Mouse (Mus musculus) WW6 (cell line): Measurements from ENCODE around the gene Prss53.
A peak's percentile ranks its signal among the peaks of the same experiment; 100 is the strongest.
"Not testable (repeated sequence)": the region's sequence is repeated elsewhere in the genome, so short reads cannot be mapped to it uniquely, and the experiment has no call there.

Source experiments
- DNase-seq: peaks from one replicate; pipeline ENCODE4 v3.0.0-alpha.2; 2013; ENCODE audit warnings: low read depth, low spot score

Gene Prss53

DNA sequence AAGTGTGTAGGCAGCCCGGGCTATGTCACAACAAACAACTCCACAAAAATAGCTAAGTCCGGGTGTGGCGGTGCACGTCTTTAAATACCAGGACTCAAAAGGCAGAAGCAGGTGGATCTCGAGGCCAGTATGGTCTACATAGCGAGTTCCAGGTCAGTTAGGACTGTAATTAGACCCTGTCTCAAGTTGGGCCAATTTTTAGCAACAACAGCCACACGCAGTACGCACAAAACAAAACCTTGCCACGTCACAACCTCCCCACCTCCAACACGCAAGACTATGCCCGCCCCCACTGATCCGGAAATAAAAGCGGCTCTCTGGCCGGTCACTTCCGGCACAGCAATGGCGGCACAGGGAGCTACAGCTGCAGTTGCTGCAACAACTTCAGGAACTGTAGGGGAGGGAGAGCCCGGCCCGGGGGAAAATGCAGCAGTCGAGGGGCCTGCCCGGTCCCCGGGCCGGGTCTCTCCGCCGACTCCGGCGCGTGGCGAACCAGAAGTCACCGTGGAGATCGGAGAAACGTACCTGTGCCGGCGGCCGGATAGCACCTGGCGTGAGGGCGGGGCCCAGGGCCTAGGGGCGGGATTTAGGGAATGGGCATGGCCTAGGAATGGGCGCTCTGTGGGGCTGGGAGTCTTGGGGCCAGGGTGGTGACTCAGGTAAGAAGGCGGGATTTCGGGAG lies 21.6 kb upstream of the Prss53 start, which contains the start of gene Kat8:
TSS of gene Kat8 (plus strand) at position 327 of the 682 bp plus-strand sequence.
- DNase-seq, result peak; percentile 85

DNA sequence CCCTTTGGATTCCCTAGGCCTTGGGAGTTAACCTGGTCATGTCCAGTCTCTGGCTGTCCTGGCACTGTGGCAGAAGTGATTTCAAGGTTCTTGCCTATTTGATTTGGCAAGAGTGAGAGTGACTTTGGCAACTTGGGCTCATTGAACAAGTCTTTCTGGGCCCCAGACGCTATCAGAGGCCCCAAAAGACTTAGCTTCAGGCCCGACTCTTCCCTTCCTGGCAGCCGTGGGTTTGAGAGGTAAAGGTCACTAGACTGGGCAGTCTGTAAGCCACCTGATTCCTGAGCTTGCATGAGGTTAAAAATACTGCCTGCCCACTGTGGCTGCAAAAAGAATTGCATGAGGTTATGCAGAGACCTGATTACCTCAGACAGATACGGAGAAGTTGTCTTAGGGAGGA lies 17.9 kb upstream of the Prss53 start:
- no peak for DNase-seq

DNA sequence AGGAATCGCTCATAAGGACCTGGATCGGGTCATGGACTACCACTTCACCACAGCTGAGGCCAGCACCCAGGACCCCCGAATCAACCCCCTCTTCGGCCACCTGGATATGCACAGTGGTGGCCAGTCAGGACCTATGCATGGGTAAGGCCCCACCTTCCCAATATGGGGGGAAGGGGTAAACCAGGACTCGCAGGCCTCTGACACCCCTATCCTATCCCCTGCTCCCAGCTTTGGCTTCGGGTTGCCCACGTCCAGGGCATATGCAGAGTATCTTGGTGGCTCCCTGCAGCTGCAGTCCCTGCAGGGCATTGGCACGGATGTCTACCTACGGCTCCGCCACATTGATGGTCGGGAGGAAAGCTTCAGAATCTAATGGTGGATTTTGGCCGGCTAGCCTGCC lies 17.2 kb upstream of the Prss53 start:
- no peak for DNase-seq

DNA sequence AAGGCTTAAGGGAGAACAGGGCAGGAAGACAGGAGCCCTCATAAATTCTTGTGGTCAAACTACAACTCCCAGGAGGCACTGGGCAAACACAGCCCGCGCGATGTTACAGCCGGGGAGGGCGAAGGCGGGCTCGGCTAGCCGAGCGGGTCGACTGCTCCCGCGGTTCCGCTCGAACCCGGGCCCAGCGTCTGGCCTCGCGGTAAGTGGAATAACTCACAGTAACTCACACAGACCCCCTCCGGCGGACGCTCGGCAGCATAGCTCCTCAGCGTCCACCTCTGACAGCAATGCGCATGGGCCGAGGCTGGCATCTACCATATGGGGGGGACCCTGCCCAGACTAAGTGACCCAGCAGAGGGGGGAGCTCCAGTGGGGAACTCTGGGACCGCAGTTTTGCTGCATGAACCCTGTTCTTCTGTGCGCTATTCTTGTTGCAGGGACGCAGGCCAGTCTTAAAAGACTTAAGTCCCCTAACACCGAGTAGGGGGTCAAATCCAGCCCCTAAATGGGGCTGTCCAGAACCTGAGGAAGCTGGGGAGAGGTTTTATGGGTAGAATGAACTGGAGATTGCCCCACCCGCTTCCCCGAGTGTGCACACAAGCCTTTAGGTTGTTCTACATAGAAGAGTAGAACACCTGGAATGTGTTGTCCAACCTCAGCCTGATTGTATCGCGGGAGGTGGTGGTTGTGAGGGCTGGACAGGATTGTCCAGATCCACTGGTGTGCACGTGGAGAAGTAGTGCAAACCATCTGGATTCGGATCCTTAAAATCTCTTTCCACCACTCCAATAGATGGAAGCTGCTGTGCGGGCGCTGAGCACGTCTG lies 13.4 kb upstream of the Prss53 start, which contains the start of gene Bckdk:
TSS of gene Bckdk (plus strand) at position 112 of the 826 bp plus-strand sequence.
- peak; percentile 69 for DNase-seq

DNA sequence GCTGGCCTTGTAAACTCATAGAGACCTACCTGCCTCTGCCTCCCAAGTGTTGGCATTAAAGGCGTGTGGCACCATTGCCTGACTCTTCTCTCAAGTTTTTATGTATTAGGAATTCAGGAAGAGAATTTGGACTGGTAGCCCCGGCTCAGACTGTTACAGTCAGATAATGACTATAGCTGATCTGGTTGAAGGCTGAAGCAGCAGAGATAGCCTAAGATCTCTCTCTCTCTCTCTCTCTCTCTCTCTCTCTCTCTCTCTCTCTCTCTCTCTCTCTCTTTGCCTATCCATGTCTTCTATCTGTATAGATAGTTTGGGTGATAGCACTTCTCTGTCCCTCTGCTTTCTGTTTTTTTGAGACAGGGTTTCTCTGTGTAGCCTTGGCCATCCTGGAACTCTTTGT lies 11.0 kb upstream of the Prss53 start:
- no peak for DNase-seq

DNA sequence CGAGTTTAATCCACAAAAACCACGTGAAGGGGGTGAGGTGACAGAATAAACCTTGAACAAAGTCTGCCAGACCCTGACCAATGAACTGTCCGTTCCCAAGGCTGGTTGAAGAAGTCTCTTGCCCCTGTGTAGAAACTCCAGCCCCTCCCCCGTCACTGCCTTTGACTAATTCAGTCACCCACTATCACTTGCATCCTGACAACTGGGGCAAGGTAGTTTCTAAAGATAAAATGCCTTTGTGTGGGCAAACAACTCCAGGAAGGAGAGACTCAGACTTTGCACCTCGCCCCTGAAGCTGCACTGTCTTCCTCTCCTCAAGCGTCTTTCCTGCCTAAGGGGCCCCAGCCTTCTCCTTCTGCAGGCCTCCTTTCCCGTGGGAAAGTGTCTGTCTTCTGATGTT lies 9.2 kb upstream of the Prss53 start:
- no peak for DNase-seq

DNA sequence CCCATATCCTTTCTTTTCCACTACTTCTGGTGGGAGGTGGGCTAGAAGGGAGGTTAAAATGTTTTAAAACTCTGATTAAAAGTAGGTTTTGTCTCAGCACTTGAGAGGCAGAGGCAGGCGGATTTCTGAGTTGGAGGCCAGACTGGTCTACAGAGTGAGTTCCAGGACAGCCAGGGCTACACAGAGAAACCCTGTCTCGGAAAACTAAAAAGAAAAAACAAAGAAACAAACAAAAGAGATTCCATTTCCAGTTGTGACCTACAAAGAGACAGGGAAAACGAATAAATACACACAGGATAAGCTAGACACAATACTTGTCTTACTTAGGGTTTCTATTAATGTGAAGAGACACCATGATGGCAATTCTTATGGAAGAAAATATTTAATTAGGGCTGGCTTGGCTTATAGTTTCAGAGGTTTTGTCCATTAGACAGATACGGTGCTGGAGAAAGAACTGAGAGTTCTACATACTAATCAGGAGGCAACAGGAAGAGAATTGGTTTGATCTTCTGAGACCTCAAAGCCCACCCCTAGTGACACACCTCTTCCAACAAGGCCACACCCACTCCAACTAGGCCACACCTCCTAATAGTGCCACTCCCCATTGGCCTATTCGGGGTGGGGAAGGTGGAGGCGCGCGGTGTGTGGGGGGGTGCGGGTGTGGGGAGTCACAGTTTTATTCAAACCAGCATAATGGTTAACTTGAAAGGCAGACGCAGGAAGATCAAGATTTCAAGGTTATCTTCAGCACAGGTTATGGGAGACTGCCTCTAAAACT lies 7.6 kb upstream of the Prss53 start:
- no peak for DNase-seq

DNA sequence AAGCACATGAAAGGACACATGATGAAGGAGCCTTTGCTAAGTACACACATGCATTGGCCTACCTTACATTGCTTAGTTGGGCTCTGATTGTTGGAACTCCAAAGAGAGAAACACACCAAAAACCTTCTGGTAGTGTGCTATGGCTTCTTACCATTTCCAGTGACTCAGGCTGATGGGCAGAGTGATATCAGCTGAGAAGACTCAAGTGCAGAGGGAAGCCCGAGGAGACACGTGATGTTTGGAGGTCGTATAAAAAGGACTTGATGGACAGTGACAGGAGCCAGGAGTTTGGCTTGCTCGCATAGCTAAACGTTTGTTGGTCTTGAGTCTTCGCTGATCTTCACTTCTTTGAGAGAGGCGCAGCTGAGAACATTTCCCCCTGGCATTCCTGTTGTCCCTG lies 6.8 kb upstream of the Prss53 start:
- no peak for DNase-seq

DNA sequence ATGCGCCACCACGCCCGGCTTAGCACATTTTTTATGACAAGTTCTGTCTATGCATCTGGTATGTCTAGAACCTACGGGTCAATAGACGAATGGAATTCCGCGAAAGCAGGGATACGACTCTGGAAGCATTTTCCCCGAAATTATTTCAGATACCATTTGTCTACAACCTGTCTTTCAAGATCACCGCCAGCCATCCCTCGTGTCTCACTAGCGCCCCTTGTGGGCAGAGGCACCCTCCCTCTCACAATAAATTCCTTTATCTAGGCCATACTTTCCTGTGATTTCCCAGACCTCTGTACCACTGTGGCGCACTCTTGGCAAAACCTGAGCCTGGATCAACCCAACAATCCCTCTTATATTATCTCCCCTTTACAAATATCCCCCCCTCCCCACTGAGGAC lies 5.6 kb upstream of the Prss53 start:
- peak; percentile 60 for DNase-seq

DNA sequence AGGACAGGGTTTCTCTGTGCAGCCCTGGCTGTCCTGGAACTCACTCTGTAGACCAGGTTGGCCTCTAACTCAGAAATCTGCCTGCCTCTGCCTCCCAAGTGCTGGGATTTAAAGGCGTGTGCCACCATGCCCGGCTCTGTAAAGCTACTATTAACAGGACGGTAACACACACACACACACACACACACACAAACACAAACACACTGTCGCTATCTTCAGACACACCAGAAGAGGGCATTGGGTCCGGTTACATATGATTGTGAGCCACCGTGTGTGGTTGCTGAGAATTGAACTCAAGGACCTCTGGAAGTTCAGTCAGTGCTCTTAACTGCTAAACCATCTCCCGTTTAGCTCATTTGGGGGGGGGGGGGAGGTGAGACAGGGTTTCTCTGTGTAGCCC lies 5.1 kb upstream of the Prss53 start:
- not testable (repeated sequence) for DNase-seq

DNA sequence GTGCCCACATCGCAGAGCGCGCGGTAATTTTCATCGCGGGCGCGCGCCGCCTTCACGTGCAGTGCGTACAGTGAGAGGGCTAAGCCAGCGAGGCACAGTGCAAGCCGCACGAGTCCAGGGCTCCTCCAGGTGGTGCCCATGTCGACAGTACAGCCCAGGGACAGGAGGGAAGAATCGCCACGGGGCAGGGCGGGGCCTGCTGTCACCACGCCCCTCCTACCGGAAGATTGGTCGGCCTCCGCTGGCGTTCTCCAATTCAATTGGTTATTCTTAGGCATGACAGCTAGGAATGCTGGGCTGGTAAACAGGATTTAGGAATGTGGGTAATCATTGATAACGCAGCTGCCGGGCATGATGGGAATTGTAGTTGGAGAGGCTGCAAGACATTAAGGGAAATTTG lies 4.7 kb upstream of the Prss53 start, which contains the start of the genes Gm21974 and Vkorc1:
TSS of gene Gm21974 (minus strand) at position 13 of the 400 bp plus-strand sequence.
TSS of gene Vkorc1 (minus strand) at position 176 of the 400 bp plus-strand sequence.
- DNase-seq, result peak; percentile 87

DNA sequence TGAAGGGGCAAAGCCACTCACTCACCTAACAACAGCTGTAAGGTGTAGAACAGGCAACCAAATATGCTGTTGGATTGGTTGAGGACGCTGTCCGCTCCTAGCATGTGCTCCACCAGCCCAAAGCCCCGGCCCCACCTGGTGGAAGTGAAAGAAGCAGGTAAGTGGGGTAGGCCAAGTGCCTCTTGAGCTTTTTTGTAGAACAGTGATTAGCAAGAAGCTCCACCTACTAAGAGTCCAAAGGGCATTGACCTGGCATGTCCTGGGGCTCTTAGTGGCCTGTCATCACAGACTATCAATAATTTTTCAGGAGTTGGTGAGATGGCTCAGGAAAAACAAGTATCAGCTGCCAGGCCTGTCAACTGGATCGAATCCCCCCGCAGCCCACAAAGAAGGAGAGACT lies 3.7 kb upstream of the Prss53 start:
- DNase-seq, result no peak

DNA sequence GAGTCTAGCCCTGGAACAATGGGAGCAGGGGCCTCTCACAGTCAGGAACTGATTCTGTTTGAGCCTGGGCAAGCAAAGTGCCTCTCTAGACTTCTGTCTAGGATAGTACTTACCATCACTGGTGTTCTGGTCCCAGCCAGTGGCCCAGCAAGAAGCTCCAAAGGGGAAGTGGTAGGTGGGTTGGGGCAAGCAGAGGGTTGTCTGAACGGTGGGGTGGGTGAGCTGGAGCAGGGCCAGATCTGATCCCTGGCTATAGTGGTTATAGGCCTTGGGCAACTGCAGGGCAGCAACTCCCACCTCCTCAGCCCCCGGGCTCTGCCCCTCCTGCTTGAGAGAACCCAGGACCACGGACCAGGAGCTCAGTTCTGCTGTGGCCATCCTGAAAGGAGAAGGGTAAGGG lies 1.9 kb downstream of the Prss53 start:
- no peak for DNase-seq

DNA sequence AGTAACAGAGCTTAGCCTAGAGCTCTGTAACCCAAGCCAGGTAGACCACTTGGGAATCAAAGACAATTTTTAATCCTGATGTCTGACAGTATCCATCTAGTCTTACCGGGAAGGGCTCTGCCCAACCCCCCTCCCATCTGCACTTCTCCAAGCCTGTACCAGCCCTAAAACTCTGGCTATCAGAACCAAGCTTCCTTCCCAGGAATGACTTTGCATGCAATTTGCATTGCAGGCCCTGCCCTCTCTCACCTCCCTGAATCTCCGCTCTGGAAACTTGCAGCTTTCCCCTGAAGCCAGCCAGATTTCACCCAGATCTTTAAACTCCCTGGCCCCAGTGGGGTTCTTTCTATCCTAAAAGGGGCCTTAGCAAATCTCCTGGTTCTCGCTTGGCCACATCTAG lies 3.0 kb downstream of the Prss53 start:
- DNase-seq, result no peak

DNA sequence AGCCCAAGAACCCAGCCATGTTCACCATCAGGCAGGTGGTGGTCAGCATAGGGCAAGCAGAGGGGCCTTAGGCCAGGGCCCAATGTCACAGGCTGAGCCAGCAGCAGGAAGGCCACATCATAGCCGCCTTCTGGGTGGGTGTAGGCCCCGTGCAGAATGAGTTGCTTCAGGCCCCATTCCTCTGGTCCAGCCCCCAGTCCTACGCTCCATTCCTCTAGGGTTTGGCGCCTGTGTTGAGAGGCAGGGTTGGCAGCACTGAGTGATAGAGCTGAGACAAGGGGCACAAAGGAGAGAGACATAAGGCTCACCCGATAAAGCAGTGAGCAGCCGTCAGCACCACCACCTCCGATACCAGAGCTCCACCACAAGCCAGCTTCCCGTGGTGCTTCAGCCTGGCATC lies 3.6 kb downstream of the Prss53 start:
- no peak for DNase-seq

DNA sequence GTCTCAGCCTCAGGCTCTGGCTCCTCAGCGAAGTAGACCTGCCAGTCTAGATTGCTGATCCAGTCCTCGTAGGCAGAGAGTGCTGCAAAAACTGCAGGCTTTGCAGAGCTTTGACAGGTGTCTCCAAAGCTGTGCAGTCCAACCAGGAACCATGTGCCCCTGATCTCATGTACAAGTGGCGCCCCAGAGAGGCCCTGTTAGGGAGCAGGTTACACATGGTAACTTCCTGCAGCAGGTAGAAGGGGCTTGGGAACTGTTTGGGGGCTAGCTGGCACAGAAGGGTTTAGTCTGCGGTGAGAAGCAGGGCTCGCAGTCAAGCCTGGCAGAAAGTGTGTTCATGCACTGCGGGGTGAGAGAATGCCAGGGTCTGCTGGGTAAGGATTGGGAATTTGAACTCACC lies 4.2 kb downstream of the Prss53 start:
- no peak for DNase-seq

DNA sequence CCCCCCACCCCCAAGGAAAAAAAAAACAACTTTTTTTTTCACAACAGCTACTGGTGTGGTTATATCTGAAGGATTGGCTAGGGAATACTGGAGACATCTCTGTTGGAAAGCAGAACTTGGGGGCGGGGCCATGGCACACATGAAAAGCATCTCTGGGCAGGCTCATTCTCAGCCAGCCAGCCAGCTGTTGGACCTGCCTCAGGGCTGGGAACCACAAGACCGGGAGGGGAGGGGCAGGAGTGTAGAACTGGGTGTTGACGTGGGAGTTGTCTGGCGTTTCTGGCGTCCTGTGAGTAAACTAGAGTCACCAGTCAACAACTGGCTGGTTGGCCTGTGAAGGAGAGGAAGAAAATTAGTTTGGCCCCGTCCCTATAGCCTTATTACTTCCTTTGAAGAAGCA lies 4.8 kb downstream of the Prss53 start:
- DNase-seq, result no peak

DNA sequence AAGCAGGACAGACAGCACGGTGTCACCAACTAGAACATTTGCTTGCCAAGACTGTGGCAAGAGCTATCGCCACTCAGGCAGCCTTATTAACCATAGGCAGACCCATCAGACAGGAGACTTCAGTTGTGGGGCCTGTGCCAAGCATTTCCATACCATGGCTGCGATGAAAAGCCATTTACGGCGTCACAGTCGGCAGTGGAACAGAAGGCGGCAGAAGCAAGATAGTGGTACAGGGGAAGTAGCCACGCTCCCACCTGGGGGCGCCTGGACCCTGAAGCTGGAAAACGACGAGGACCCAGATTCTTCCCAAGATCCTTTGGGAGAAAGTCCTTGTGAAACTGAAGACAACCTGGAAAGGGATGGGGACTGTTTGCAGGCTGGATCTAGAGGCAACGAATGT lies 10.3 kb downstream of the Prss53 start:
- no peak for DNase-seq

DNA sequence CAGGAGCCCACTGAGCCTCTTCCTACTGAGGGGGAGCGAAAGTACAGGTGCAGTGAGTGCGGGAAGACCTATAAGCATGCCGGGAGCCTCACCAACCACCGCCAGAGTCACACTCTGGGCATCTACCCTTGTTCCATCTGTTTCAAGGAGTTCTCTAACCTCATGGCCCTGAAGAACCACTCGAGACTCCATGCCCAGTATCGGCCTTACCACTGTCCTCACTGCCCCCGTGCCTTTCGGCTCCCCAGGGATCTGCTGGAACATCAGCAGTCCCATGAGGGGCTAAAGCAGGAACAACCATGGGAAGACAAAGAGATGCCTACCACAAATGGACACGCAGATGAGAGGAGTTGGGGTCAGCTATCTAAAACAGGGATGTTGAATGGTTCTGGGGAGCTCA lies 11.5 kb downstream of the Prss53 start:
- DNase-seq, result no peak

DNA sequence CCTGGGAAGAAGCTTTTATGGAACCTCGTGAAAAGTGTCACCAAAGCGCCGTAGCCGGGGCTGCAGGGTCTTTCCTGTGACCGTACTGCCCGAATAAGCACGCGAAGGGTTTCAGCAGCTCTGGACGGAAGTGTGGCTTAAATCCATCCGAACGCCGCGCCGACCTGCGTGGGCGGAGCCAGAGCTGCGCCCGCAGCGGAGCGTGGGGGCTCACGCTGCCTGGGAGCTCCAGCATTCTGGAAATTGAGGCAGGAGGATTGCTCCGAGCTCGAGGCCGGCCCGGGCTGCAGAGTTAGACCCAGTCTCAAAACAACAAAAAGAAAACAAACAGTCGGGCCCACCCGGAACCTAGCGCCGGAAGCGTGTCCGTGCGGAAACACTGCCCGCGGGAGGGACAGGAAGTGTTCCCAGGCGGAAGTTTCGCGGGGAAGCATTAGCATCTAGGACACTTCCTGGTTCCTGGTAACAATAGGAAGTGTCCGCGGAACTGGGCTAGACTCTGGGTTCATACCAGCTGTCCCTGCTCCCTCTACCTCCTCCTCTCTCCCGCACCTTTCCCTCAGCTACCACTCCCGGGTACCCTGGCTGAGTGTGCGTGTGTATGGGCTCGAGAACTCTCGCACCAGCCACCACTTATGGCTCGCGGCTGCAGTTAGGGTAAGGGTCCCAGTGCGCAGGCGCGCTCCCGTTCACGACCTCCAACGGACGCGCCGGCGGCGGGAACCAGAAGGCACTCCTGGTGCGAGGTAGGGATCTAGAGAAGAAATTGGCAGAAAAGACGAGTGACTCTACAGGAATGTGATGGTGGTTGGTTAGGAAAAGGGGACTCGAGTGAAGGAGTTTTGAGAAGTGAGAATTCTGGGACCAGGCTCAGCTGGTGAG lies 14.1 kb downstream of the Prss53 start, which contains the start of gene Zfp668:
TSS of gene Zfp668 (minus strand) at position 362 of the 882 bp plus-strand sequence.
- peak; percentile 86 for DNase-seq

DNA sequence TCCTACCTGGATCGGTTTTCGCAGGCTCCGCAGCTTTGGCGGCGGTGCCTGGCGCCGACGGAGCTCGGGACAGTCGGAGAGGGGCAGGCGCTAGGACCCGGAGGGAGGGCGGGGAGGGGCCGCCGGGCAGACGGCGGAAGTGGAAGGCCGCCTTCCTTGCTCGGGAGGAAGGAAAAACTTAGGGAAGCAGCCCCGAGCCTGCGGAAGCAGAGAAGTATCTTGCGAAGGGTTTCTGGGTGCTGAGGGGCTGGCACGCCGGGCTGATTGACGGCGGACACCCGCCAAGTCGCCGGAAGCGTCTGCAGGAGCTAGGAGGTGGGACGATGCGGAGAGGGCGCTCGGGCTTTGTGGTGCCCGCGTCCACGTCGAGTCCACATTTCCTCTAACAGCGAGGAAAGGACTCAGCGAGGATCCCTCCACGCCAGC lies 14.7 kb downstream of the Prss53 start, which contains the start of gene Zfp646:
TSS of gene Zfp646 (plus strand) at position 181 of the 426 bp plus-strand sequence.
- DNase-seq, result peak; percentile 63
